Mouse (Mus musculus) heart, adult 10 weeks (tissue): ENCODE results near the gene Uso1. TPM values are rescaled to one million over a fixed set of nuclear protein-coding genes. Genes with fewer than 3 reads are reported as not detected.

Experiments
- polyA plus RNA-seq: library from polyadenylated mRNA; stranded (reverse); fragments of 350-450 nt; fragmentation: Illumina TruSeq; extraction: RNeasy Lipid Tissue Mini Kit (QIAGEN cat#74804); gene quantifications from one replicate; pipeline ENCODE4 v1.2.3, GENCODE M21; 2014; ENCODE audit warnings: low read depth, low replicate concordance

The Uso1 gene
- 41.5 TPM for polyA plus RNA-seq

GRCm38 (mm10) chr5:92137239-92138046 lies at the start of gene Uso1:
Gene Uso1 (plus strand): TSS chr5:92137938.

DNA sequence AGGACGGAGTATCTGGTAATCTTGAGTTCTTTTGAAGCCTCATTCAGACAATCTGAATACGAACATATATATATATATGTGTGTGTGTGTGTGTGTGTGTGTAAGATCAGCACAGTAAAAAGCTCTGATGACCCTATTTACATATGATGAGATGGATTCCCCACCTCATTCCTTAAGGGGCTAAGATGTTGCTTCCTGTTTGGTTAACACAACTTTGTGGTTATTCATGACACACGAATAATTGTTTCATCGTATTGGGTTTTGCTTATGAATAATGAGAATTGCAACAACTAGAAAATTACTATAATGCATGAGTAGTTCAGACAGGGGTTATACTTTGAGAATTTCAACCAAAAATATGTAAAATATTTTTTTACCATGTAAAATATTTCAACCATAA lies 77.6 kb downstream of the Uso1 start, which contains the start of gene U90926:
Gene U90926 (minus strand): TSS at position 101 of the 400 bp plus-strand sequence.

Other genes with a start within 250 kb of the Uso1 start
- 39.9 TPM for gene Rchy1, start 174.9 kb upstream of the Uso1 start, polyA plus RNA-seq
- gene Odaph, start 150.5 kb upstream of the Uso1 start, polyA plus RNA-seq: not detected
- gene Cdkl2, start 94.1 kb upstream of the Uso1 start, polyA plus RNA-seq: 5.5 TPM
- gene G3bp2, start 54.2 kb upstream of the Uso1 start, polyA plus RNA-seq: 44.4 TPM
- gene U90926, start 77.5 kb downstream of the Uso1 start, polyA plus RNA-seq: not detected
- not detected for gene Ppef2, start 118.3 kb downstream of the Uso1 start, polyA plus RNA-seq
- 18.8 TPM for gene Naaa, start 140.2 kb downstream of the Uso1 start, polyA plus RNA-seq
- 9.7 TPM for gene Sdad1, start 172.5 kb downstream of the Uso1 start, polyA plus RNA-seq
- 5.9 TPM for gene Cxcl9, start 190.1 kb downstream of the Uso1 start, polyA plus RNA-seq
- gene Art3, start 193.9 kb downstream of the Uso1 start, polyA plus RNA-seq: 833 TPM
- 0.45 TPM for gene Cxcl10, start 211.0 kb downstream of the Uso1 start, polyA plus RNA-seq